Mouse (Mus musculus): ENCODE measurements around the gene Sfrp5. TPM values are rescaled to one million over a fixed set of nuclear protein-coding genes. Genes with fewer than 3 reads are reported as not detected.

Sfrp5 gene
- polyA plus RNA-seq, 1 experiment from 2014 or later, result not detected

GRCm38 (mm10) chr19:42238341-42238715 is 36.3 kb upstream of the Sfrp5 start:
- Histone ChIP-seq H3K4me2 (replicated peaks; ENCODE audit: low read depth, low read length) (no peak overlapping the region), H3K27ac (ENCODE audit: low read length) (no peak overlapping the region), H3K9ac (replicated peaks; ENCODE audit: low read depth) (no peak overlapping the region)

GRCm38 (mm10) chr19:42237602-42238340 is 35.7 kb upstream of the Sfrp5 start:
- Histone ChIP-seq H3K4me1 (ENCODE audit: insufficient read depth, low read depth, low read length) (no peaks in the 10 kb centered on the region), H3K4me2 (replicated peaks; ENCODE audit: low read depth, low read length) (no peak overlapping the region), H3K9ac (replicated peaks; ENCODE audit: low read depth) (no peak overlapping the region), H3K27ac (ENCODE audit: low read length) (no peak overlapping the region), H3K27me3 (replicated peaks; ENCODE audit: insufficient read depth, low read length) (no peaks in the 10 kb centered on the region), H3K4me3 (ENCODE audit: low read depth, low read length) (no peak overlapping the region), H3K36me3 (ENCODE audit: insufficient read depth, low read length) (no peaks in the 10 kb centered on the region), H3K9me3 (ENCODE audit: low read length) (no peaks in the 10 kb centered on the region)
- no peak for TF ChIP-seq CTCF (IDR thresholded peaks at IDR 0.05)
- no peak for TF ChIP-seq EP300 (IDR thresholded peaks at IDR 0.05)
- ATAC-seq (no peak), DNase-seq (ENCODE audit: low spot score) (no peak)
- WGBS, result 19% methylated on average over 4 of the region's 4 CpGs

More at GRCm38 (mm10) chr19:42238341-42238715, 36.3 kb upstream of the Sfrp5 start:
- ATAC-seq, result no peak
- 54% methylated on average over 7 of the region's 7 CpGs for WGBS
- Histone ChIP-seq H3K4me1 (ENCODE audit: insufficient read depth, low read depth, low read length) (no peaks in the 10 kb centered on the region), H3K36me3 (ENCODE audit: insufficient read depth, low read length) (no peaks in the 10 kb centered on the region), H3K9me3 (ENCODE audit: low read length) (no peaks in the 10 kb centered on the region), H3K27me3 (replicated peaks; ENCODE audit: insufficient read depth, low read length) (no peaks in the 10 kb centered on the region), H3K4me3 (ENCODE audit: low read depth, low read length) (no peak overlapping the region)
- TF ChIP-seq EP300 (IDR thresholded peaks at IDR 0.05) (no peak), CTCF (IDR thresholded peaks at IDR 0.05) (no peak)
- no peak for DNase-seq (ENCODE audit: low spot score)

GRCm38 (mm10) chr19:42230986-42231385 is 28.9 kb upstream of the Sfrp5 start:
- Histone ChIP-seq H3K36me3 (ENCODE audit: insufficient read depth, low read length) (no peaks in the 10 kb centered on the region), H3K9ac (replicated peaks; ENCODE audit: low read depth) (no peak overlapping the region), H3K9me3 (ENCODE audit: low read length) (no peaks in the 10 kb centered on the region), H3K4me1 (ENCODE audit: insufficient read depth, low read depth, low read length) (no peaks in the 10 kb centered on the region), H3K27me3 (replicated peaks; ENCODE audit: insufficient read depth, low read length) (no peaks in the 10 kb centered on the region), H3K4me3 (ENCODE audit: low read depth, low read length) (no peak overlapping the region), H3K27ac (ENCODE audit: low read length) (no peak overlapping the region), H3K4me2 (replicated peaks; ENCODE audit: low read depth, low read length) (no peak overlapping the region)
- DNase-seq (ENCODE audit: low spot score) (no peak), ATAC-seq (no peak)
- no peak for TF ChIP-seq EP300 (IDR thresholded peaks at IDR 0.05)
- no peak for TF ChIP-seq CTCF (IDR thresholded peaks at IDR 0.05)
- 68% methylated on average over 13 of the region's 13 CpGs for WGBS

- no peak overlapping the region for H3K27ac ChIP-seq (ENCODE audit: low read length)
- H3K4me2 ChIP-seq (replicated peaks; ENCODE audit: low read depth, low read length), result no peak overlapping the region
- no peak for ATAC-seq
- no peak for TF ChIP-seq EP300 (IDR thresholded peaks at IDR 0.05)
- no peak for TF ChIP-seq CTCF (IDR thresholded peaks at IDR 0.05)
- no peaks in the 10 kb centered on the region for H3K27me3 ChIP-seq (replicated peaks; ENCODE audit: insufficient read depth, low read length)
- no peak overlapping the region for H3K9ac ChIP-seq (replicated peaks; ENCODE audit: low read depth)
- H3K4me3 ChIP-seq (ENCODE audit: low read depth, low read length), result no peak overlapping the region
- no peaks in the 10 kb centered on the region for H3K9me3 ChIP-seq (ENCODE audit: low read length)
- H3K4me1 ChIP-seq (ENCODE audit: insufficient read depth, low read depth, low read length), result no peaks in the 10 kb centered on the region
- WGBS, result 54% methylated on average over 5 of the region's 5 CpGs
- no peak for DNase-seq (ENCODE audit: low spot score)
- no peaks in the 10 kb centered on the region for H3K36me3 ChIP-seq (ENCODE audit: insufficient read depth, low read length)
Observed at GRCm38 (mm10) chr19:42230288-42230568, 28.2 kb upstream of the Sfrp5 start.

GRCm38 (mm10) chr19:42229499-42230287 is 27.6 kb upstream of the Sfrp5 start:
- Histone ChIP-seq H3K36me3 (ENCODE audit: insufficient read depth, low read length) (no peaks in the 10 kb centered on the region), H3K9me3 (ENCODE audit: low read length) (no peaks in the 10 kb centered on the region), H3K4me3 (ENCODE audit: low read depth, low read length) (no peak overlapping the region), H3K27me3 (replicated peaks; ENCODE audit: insufficient read depth, low read length) (no peaks in the 10 kb centered on the region), H3K4me2 (replicated peaks; ENCODE audit: low read depth, low read length) (no peak overlapping the region), H3K27ac (ENCODE audit: low read length) (no peak overlapping the region), H3K9ac (replicated peaks; ENCODE audit: low read depth) (no peak overlapping the region), H3K4me1 (ENCODE audit: insufficient read depth, low read depth, low read length) (no peaks in the 10 kb centered on the region)
- TF ChIP-seq CTCF (IDR thresholded peaks at IDR 0.05), result no peak
- no peak for TF ChIP-seq EP300 (IDR thresholded peaks at IDR 0.05)
- 70% methylated on average over 17 of the region's 17 CpGs for WGBS
- DNase-seq (ENCODE audit: low spot score) (no peak), ATAC-seq (no peak)

GRCm38 (mm10) chr19:42226451-42226850 is 24.4 kb upstream of the Sfrp5 start:
- TF ChIP-seq EP300 (IDR thresholded peaks at IDR 0.05) (no peak), CTCF (IDR thresholded peaks at IDR 0.05) (no peak)
- no peaks in the 10 kb centered on the region for H3K27me3 ChIP-seq (replicated peaks; ENCODE audit: insufficient read depth, low read length)
- DNase-seq (ENCODE audit: low spot score) (no peak), ATAC-seq (no peak)
- no peak overlapping the region for H3K4me3 ChIP-seq (ENCODE audit: low read depth, low read length)
- no peak overlapping the region for H3K9ac ChIP-seq (replicated peaks; ENCODE audit: low read depth)
- H3K36me3 ChIP-seq (ENCODE audit: insufficient read depth, low read length), result no peaks in the 10 kb centered on the region
- 68% methylated on average over 10 of the region's 10 CpGs for WGBS
- no peak overlapping the region for H3K4me2 ChIP-seq (replicated peaks; ENCODE audit: low read depth, low read length)
- no peaks in the 10 kb centered on the region for H3K4me1 ChIP-seq (ENCODE audit: insufficient read depth, low read depth, low read length)
- H3K9me3 ChIP-seq (ENCODE audit: low read length), result no peaks in the 10 kb centered on the region
- no peak overlapping the region for H3K27ac ChIP-seq (ENCODE audit: low read length)
